Mouse (Mus musculus) myocyte (in vitro differentiated cells): ENCODE data around the gene Large2.

Source experiments
- E2F4 ChIP-seq: IDR thresholded peaks from one replicate; pipeline ENCODE4 v1.6.1; 2011; ENCODE audit warnings: mild to moderate bottlenecking, control low read depth, moderate library complexity; ENCODE audit not compliant: insufficient read depth
- POLR2A ChIP-seq: IDR thresholded peaks from one replicate; pipeline ENCODE4 v1.6.1; 2011; ENCODE audit warnings: low read depth, mild to moderate bottlenecking, control low read depth, moderate library complexity; ENCODE audit not compliant: insufficient read length
- TCF3 ChIP-seq: IDR thresholded peaks from one replicate; pipeline ENCODE4 v1.6.1; 2011; ENCODE audit warnings: low read depth, control low read depth; ENCODE audit not compliant: insufficient read length

DNA sequence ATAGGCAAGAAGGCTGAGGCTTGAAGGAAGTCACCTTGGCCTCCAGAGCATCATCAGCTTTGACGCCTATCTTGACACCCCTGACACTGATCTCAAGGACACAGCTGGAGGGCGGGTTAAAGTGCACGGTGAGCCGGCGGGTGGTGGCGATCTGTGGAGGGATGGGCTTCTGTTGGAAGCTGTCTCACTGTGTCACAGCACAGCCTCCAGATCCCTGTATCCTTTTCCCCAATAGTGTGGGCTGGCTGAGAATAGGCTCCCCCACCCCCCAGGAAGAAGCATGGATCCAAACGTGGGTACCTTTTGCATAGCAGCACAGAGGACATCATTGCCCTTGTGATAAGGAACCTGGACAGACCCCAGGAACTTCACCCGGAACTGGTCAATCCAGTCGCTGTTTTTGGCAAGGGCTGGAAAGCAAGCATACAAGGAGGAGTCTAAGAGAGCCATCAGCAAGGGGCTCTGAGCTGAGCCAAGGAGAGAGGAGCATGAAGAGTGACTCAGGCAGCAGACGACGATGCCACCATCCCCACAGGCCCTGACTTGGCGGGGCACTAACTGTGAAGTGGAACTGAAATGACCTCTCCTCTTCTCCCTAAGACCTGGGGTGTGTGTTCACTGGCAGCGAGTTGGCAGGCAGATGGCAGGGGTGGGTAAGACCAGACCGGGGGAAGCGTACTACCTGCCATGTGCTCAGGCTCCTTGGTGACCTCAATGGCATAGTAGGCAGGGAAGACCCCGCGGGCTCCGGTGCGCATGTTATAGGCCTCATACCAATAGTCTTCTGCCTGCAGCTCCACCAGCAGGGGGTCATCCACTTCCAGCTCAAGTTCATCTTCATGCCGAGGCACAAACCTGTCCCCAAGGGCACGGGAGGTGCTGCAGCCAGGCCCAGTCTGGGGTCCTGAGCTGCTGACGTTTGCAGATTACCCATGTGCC lies 10.7 kb upstream of the Large2 start:
- TF ChIP-seq TCF3 (no peak), E2F4 (no peak), POLR2A (no peak)
